Mouse (Mus musculus) Muller cell, postnatal 12 days (primary cell): ENCODE measurements around the gene Alox12.

Experiments
- DNase-seq: peaks from one replicate; pipeline ENCODE4 v3.0.0-alpha.2; 2015; ENCODE audit errors: inconsistent ontology term

Gene Alox12

GRCm38 (mm10) chr11:70220731-70221602 is 34.2 kb downstream of the Alox12 start, which contains the start of gene Slc16a13:
Gene Slc16a13 (minus strand): TSS chr11:70221064.
- peak; percentile 97 for DNase-seq

GRCm38 (mm10) chr11:70220323-70220722 is 34.8 kb downstream of the Alox12 start:
- no peak for DNase-seq

GRCm38 (mm10) chr11:70219873-70220272 is 35.3 kb downstream of the Alox12 start:
- no peak for DNase-seq

GRCm38 (mm10) chr11:70218741-70219470 is 36.2 kb downstream of the Alox12 start:
- DNase-seq: no peak

- no peak for DNase-seq
Measured at GRCm38 (mm10) chr11:70218039-70218438, 37.1 kb downstream of the Alox12 start.

- no peak for DNase-seq
Measured at GRCm38 (mm10) chr11:70216103-70216502, 39.0 kb downstream of the Alox12 start.

GRCm38 (mm10) chr11:70215301-70215700 is 39.9 kb downstream of the Alox12 start:
- DNase-seq: no peak

- no peak for DNase-seq
Measured at GRCm38 (mm10) chr11:70214856-70215209, 40.3 kb downstream of the Alox12 start.

- peak; percentile 20 for DNase-seq
Measured at GRCm38 (mm10) chr11:70214191-70214855, 40.8 kb downstream of the Alox12 start.

- no peak for DNase-seq
Measured at GRCm38 (mm10) chr11:70213736-70214135, 41.4 kb downstream of the Alox12 start.

GRCm38 (mm10) chr11:70212896-70213295 is 42.3 kb downstream of the Alox12 start:
- peak; percentile 75 for DNase-seq

- no peak for DNase-seq
Measured at GRCm38 (mm10) chr11:70212423-70212822, 42.7 kb downstream of the Alox12 start, which contains the start of gene Slc16a11. Gene Slc16a11 (plus strand): TSS chr11:70212752.

- DNase-seq: no peak
Measured at GRCm38 (mm10) chr11:70211972-70212371, 43.2 kb downstream of the Alox12 start.

- peak; percentile 26 for DNase-seq
Measured at GRCm38 (mm10) chr11:70210681-70211080, 44.5 kb downstream of the Alox12 start.

GRCm38 (mm10) chr11:70208778-70209388 is 46.3 kb downstream of the Alox12 start:
- DNase-seq: no peak

- no peak for DNase-seq
Measured at GRCm38 (mm10) chr11:70207283-70207682, 47.9 kb downstream of the Alox12 start.

- no peak for DNase-seq
Measured at GRCm38 (mm10) chr11:70206801-70207200, 48.4 kb downstream of the Alox12 start.

GRCm38 (mm10) chr11:70201691-70202090 is 53.5 kb downstream of the Alox12 start:
- DNase-seq: peak; percentile 63

- DNase-seq: no peak
Measured at GRCm38 (mm10) chr11:70200036-70200608, 55.0 kb downstream of the Alox12 start.

GRCm38 (mm10) chr11:70199107-70199506 is 56.0 kb downstream of the Alox12 start:
- DNase-seq: no peak

GRCm38 (mm10) chr11:70198332-70198731 is 56.8 kb downstream of the Alox12 start:
- DNase-seq: peak; percentile 84
